Mouse (Mus musculus) CH12.LX (cell line): ENCODE measurements at regions not wholly inside any gene's neighbourhood (a gene's known extent, or its start where the extent isn't known, plus 50 kb on each side); places are given as distances from the start of the nearest gene placed in this dataset.

ENCODE experiments used
- DNase-seq: peaks from one replicate; pipeline ENCODE4 v3.0.0-alpha.2; 2013; ENCODE audit errors: extremely low read depth
- H3K27ac ChIP-seq: 2 replicates; pipeline ENCODE4 v1.5.1; 2012; ENCODE audit warnings: low read depth, mild to moderate bottlenecking, control low read depth, moderate library complexity; ENCODE audit not compliant: insufficient read depth
- H3K27me3 ChIP-seq: replicated peaks from 2 replicates; pipeline ENCODE3; 2012; ENCODE audit warnings: inconsistent platforms
- H3K36me3 ChIP-seq, 2 experiments: replicated peaks in 1 of 2; 2 replicates each; pipeline versions ENCODE3 to v1.6.1; 2012; ENCODE audit warnings: inconsistent platforms in 1 of 2, low read length in 1 of 2, mild to moderate bottlenecking in 1 of 2, mixed read lengths in 1 of 2, moderate library complexity in 1 of 2; ENCODE audit not compliant: control insufficient read depth in 1 of 2, insufficient read depth in 1 of 2
- H3K4me1 ChIP-seq, 2 experiments: 2 replicates each; pipeline ENCODE4 v1.6.1; 2012; ENCODE audit warnings: inconsistent platforms in 1 of 2, moderate library complexity in 1 of 2; ENCODE audit not compliant: insufficient read depth in 2 of 2, control insufficient read depth in 1 of 2
- H3K4me2 ChIP-seq: 2 replicates; pipeline ENCODE4 v1.6.1; 2012; ENCODE audit warnings: low read depth, mild to moderate bottlenecking, control low read depth; ENCODE audit not compliant: poor library complexity, insufficient read depth, severe bottlenecking
- H3K4me3 ChIP-seq, 3 experiments: fragments of 150-350 bp in 1 of 3; sonication (generic) in 1 of 3; replicated peaks in 1 of 3; 2 replicates each; pipeline versions ENCODE3 to v1.5.1; 2011 to 2012; ENCODE audit warnings: low read depth in 2 of 3, low read length in 2 of 3, mild to moderate bottlenecking in 2 of 3, moderate library complexity in 2 of 3, control low read depth in 1 of 3, improper control_type of control experiment in 1 of 3, inconsistent platforms in 1 of 3, mixed read lengths in 1 of 3; ENCODE audit not compliant: poor library complexity in 1 of 3
- H3K79me2 ChIP-seq: replicated peaks from 2 replicates; pipeline ENCODE4 v1.6.1; 2012; ENCODE audit warnings: mild to moderate bottlenecking, moderate library complexity; ENCODE audit not compliant: control insufficient read depth, poor library complexity, insufficient read depth, severe bottlenecking; ENCODE audit errors: extremely low read depth
- H3K9ac ChIP-seq: 2 replicates; pipeline ENCODE4 v1.6.1; 2012; ENCODE audit warnings: low read depth, mild to moderate bottlenecking, control low read depth, moderate library complexity; ENCODE audit not compliant: insufficient read depth
- H3K9me3 ChIP-seq: replicated peaks from 2 replicates; pipeline ENCODE3; 2012; ENCODE audit warnings: low read length, inconsistent platforms, mixed read lengths
- BHLHE40 ChIP-seq: IDR thresholded peaks from 2 replicates; pipeline ENCODE4 v1.6.1; 2011; ENCODE audit warnings: mild to moderate bottlenecking, low read depth, low read length, improper control_type of control experiment
- CHD1 ChIP-seq: IDR thresholded peaks from 2 replicates; pipeline ENCODE4 v1.6.1; 2012; ENCODE audit warnings: low read depth, low read length, improper control_type of control experiment, inconsistent platforms
- E2F4 ChIP-seq: IDR thresholded peaks from 2 replicates; pipeline ENCODE4 v1.6.1; 2011; ENCODE audit warnings: low read depth, low read length, improper control_type of control experiment; ENCODE audit not compliant: insufficient replicate concordance
- ELF1 ChIP-seq: IDR thresholded peaks from 2 replicates; pipeline ENCODE4 v1.6.1; 2014; ENCODE audit warnings: low read depth, mild to moderate bottlenecking, inconsistent platforms, low read length, improper control_type of control experiment
- GABPA ChIP-seq: IDR thresholded peaks from 2 replicates; pipeline ENCODE4 v1.6.1; 2012; ENCODE audit warnings: low read depth, low read length, improper control_type of control experiment, inconsistent platforms; ENCODE audit not compliant: insufficient replicate concordance
- HCFC1 ChIP-seq: IDR thresholded peaks from 2 replicates; pipeline ENCODE4 v1.6.1; 2012; ENCODE audit warnings: low read depth, mild to moderate bottlenecking, inconsistent platforms, low read length, improper control_type of control experiment
- JUN ChIP-seq: IDR thresholded peaks from 2 replicates; pipeline ENCODE4 v1.6.1; 2011; ENCODE audit warnings: low read depth, mild to moderate bottlenecking, low read length, improper control_type of control experiment, moderate library complexity; ENCODE audit not compliant: insufficient read depth
- MAFK ChIP-seq: IDR thresholded peaks from 2 replicates; pipeline ENCODE4 v1.6.1; 2011; ENCODE audit warnings: low read length, improper control_type of control experiment; ENCODE audit not compliant: insufficient replicate concordance
- MAX ChIP-seq: IDR thresholded peaks from 2 replicates; pipeline ENCODE4 v1.6.1; 2011; ENCODE audit warnings: low read length, improper control_type of control experiment
- MEF2A ChIP-seq: IDR thresholded peaks from 2 replicates; pipeline ENCODE4 v1.6.1; 2014; ENCODE audit warnings: low read depth, mild to moderate bottlenecking, inconsistent platforms, low read length, improper control_type of control experiment, borderline replicate concordance
- MXI1 ChIP-seq: IDR thresholded peaks from 2 replicates; pipeline ENCODE4 v1.6.1; 2011; ENCODE audit warnings: mild to moderate bottlenecking, low read depth, low read length, improper control_type of control experiment
- NELFE ChIP-seq: IDR thresholded peaks from 2 replicates; pipeline ENCODE4 v1.6.1; 2011; ENCODE audit warnings: low read depth, low read length, improper control_type of control experiment
- NRF1 ChIP-seq: IDR thresholded peaks from 2 replicates; pipeline ENCODE4 v1.6.1; 2014; ENCODE audit warnings: low read depth, mild to moderate bottlenecking, inconsistent platforms, low read length, improper control_type of control experiment, moderate library complexity
- PAX5 ChIP-seq: IDR thresholded peaks from 2 replicates; pipeline ENCODE4 v1.6.1; 2012; ENCODE audit warnings: low read length, inconsistent platforms, mixed read lengths
- RCOR1 ChIP-seq: conservative IDR thresholded peaks from 2 replicates; pipeline ENCODE4 v1.6.1; 2012; ENCODE audit warnings: low read depth, mild to moderate bottlenecking, inconsistent platforms, low read length, improper control_type of control experiment
- SIN3A ChIP-seq: IDR thresholded peaks from 2 replicates; pipeline ENCODE4 v1.6.1; 2012; ENCODE audit warnings: low read length, improper control_type of control experiment, inconsistent platforms
- SMC3 ChIP-seq: IDR thresholded peaks from 2 replicates; pipeline ENCODE4 v1.6.1; 2011; ENCODE audit warnings: low read depth, low read length, improper control_type of control experiment
- TCF12 ChIP-seq: IDR thresholded peaks from 2 replicates; pipeline ENCODE4 v1.6.1; 2014; ENCODE audit warnings: low read depth, mild to moderate bottlenecking, inconsistent platforms, low read length, improper control_type of control experiment
- USF2 ChIP-seq: conservative IDR thresholded peaks from 2 replicates; pipeline ENCODE4 v1.6.1; 2011; ENCODE audit warnings: low read depth, low read length, improper control_type of control experiment
- ZKSCAN1 ChIP-seq: IDR thresholded peaks from 2 replicates; pipeline ENCODE4 v1.6.1; 2012; ENCODE audit warnings: low read depth, inconsistent platforms, low read length, improper control_type of control experiment, borderline replicate concordance
- ZMIZ1 ChIP-seq: IDR thresholded peaks from 2 replicates; pipeline ENCODE4 v1.6.1; 2012; ENCODE audit warnings: low read depth, mild to moderate bottlenecking, inconsistent platforms, low read length, improper control_type of control experiment
- dilution Hi-C: fragments of 300-500 bp; cut with MboI; formaldehyde crosslinking; loops from 2 replicates; pipeline ENCODE4 v1.14.3; 2020; ENCODE audit warnings: low sequenced_read_pairs; ENCODE audit not compliant: extremely low pct_unique_long_range_greater_than_20kb, extremely low pct_ligation_motif_present
- in situ Hi-C: fragments of 300-500 bp; cut with MboI; formaldehyde crosslinking; loops from 3 replicates; pipeline ENCODE4 v1.14.3; 2019; ENCODE audit warnings: low sequenced_read_pairs, low pct_ligation_motif_present, low pct_unique_long_range_greater_than_20kb, mixed read lengths

DNA sequence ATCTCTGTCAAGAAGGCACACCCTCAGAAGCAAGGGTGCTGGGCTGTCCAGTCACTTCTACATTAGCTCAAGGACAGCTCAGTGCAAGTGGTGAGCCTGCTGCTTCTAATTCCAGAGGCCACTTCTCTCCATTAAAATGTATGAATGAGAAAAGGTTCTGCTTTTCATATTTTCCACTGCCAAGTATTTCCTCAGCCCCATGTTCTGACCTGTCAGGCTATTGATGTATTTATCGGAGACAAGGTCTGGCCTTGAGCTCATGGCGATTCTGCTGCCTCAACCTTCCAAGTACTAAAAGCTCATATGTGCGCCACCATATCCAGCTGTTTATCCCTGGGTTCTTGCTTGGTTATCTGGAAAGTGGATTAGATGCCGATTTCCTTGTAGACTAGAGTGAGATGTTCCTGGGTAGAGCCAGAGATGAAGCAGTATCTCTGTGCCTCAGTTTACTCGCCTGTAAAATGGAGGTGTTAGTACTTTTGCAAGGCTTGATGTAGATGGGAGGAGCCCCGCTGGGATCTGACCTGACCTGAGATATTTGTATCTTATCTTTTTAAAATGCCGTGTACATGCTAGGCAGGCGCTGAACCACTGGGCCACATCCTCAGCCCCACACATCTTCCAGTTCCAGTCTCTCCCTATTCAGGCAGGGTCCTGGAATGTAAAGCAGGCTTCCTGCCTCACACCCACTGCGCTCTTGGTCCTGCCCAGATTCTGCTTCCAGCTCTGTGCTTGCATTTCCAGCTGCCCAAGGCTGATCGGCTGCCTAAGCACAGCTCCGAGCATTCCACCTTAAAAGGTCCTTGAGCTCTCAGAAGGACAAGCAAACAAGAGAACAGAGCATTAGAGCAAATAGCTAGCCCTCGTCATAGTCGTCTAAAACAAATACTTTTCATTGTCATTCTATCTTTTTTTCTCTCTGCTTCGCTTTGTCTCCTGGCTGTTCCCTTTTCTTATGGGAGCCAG lies 161.0 kb downstream of the Rab11fip4 start:
- no peak overlapping the region for H3K9ac ChIP-seq
- H3K79me2 ChIP-seq: no peaks in the 10 kb centered on the region
- dilution Hi-C loops (no loop called here), in situ Hi-C loops (no loop called here)
- peaks cover 14 to 46% of the 10 kb centered on the region in 2 experiments for H3K4me1 ChIP-seq
- H3K27ac ChIP-seq: no peak overlapping the region
- no peaks in the 10 kb centered on the region for H3K9me3 ChIP-seq
- H3K4me2 ChIP-seq: no peak overlapping the region
- no peak for DNase-seq
- no peak overlapping the region for H3K4me3 ChIP-seq
- no peaks in the 10 kb centered on the region for H3K36me3 ChIP-seq
- no peak for TF ChIP-seq RCOR1
- H3K27me3 ChIP-seq: no peaks in the 10 kb centered on the region

DNA sequence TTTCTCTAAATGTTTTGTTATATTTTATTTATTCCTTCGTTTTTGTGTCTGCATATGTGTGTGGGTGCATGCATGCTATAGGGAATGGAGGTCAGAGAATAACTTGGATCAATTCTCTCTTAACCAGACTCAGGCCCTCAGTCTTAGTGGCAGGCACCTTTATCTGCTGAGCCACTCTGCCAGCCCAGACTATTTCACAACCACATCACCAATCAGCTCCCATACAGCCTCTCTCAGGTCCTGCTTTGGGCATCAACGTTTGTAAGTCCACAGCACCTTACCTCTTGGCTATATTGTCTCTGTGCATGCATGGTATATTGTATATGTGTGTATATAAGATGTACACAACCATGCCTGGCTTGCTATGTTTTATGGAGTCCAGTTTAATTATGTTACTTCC lies 159.9 kb downstream of the Rab11fip4 start:
- Histone ChIP-seq H3K4me1 (peaks cover 14 to 36% of the 10 kb centered on the region in 2 experiments), H3K4me3 (no peak overlapping the region), H3K79me2 (no peaks in the 10 kb centered on the region), H3K9ac (no peak overlapping the region), H3K36me3 (no peaks in the 10 kb centered on the region), H3K27me3 (no peaks in the 10 kb centered on the region), H3K4me2 (no peak overlapping the region), H3K9me3 (peaks cover 3% of the 10 kb centered on the region), H3K27ac (no peak overlapping the region)
- dilution Hi-C loops: no loop called here
- no peak for DNase-seq
- in situ Hi-C loops: no loop called here
- TF ChIP-seq NRF1 (no peak), ELF1 (no peak), CHD1 (no peak), BHLHE40 (no peak), GABPA (no peak), E2F4 (no peak), MEF2A (no peak), HCFC1 (no peak), ZMIZ1 (no peak), TCF12 (no peak), JUN (no peak), USF2 (no peak), ZKSCAN1 (no peak), MAX (no peak), SIN3A (no peak), PAX5 (no peak), SMC3 (no peak), MAFK (no peak), MXI1 (no peak), NELFE (no peak)
